Mouse (Mus musculus) adipocyte (in vitro differentiated cells): ENCODE data around the gene Gm2381.
"Not testable (repeated sequence)": the region's sequence is repeated elsewhere in the genome, so short reads cannot be mapped to it uniquely, and the experiment has no call there.

Experiments used
- DNase-seq: peaks from one replicate; pipeline ENCODE4 v3.0.0-alpha.2; 2016; ENCODE audit warnings: low spot score

Gm2381 gene

DNA sequence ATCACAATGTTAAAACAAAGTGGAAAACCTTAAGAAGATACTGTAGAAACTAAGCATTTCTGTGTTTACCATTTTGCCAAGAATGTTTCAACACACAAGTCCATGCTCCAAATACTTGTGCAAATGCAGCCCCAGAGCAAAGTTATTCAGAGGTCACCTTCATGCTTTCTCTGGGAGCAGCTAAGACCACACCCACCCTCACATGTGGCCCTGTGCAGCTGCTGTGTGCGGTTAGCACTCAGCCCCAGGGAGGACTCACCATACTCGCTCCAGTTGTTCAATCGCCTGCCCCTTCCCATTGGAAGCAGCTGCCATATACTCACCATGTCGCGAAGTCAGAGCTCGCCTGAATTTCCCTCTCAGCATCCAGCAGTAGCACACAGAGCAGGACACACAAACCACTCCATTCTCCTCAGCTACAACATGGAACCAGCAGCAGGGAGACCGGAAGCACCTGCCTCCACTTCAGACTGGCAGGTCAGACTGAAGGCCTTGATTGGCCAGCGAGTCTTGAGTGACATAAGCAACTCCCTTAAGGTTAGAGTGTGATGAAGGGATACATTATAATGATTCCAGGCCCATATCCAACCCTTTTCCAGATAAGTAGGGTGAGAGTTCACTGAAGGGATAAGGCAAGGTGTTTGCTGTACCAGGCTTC, at the start of gene Gm2381:
Gm2381 (minus strand) TSS at position 434 of the 658 bp plus-strand sequence.
- DNase-seq = not testable (repeated sequence)

DNA sequence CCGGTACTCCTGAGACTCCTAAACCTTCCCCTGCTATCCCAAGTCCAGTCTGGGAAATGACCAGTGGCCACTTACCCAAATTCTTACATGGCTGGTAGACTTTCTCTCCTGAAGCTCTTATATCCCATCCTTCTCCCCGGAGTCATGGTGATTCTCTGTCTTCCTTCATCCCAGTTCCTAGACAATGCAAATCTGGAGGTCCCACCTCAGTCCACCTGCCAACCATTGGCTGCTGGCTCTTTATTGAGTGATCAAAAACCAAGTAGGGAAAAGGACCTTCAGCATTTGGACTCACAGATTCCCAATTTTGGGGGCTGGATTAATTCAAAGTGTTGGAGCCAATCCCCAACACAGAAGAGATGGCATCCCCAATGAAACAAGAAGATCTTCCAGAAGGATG, 31.0 kb upstream of the Gm2381 start:
- not testable (repeated sequence) for DNase-seq

DNA sequence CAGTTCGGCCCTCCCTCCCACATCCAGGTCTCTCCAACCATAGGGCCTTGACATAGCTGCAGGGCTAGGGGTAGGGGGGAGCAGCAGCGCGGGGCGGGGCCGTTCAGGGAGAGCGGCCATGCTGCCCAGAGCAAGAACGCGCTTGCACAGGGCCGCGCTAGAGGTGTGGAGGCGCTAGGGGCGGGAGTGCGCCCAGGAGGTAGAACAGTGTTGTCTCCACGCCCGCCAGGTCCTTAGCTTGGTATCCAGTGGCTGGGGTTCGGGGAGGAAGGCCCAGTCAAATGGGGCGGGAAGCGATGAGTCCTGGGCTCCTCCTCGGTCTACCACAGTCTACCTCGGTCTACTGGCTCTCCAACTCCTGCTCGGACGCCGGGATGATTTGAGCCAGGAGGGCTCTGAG, 11.1 kb upstream of the Gm2381 start:
- no peak for DNase-seq

DNA sequence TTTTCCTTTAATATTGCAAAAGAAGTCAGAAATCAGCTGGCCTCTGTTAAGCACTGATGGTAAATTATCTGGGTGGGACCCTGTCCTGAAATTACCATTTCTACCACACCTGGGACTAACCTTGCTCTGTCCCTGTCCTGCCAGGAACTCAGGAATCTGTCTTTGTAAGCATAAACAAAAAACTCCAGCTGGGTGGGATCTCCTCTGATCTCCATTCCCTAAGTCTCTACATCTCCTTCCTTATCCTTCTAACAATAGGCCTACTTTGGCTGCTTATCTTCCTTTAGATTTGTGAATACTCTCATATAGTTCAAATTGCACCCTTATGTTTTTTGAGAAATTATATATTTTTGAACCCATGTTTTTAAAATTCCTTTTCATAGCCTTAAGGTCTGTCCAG, 28.7 kb downstream of the Gm2381 start:
- not testable (repeated sequence) for DNase-seq

DNA sequence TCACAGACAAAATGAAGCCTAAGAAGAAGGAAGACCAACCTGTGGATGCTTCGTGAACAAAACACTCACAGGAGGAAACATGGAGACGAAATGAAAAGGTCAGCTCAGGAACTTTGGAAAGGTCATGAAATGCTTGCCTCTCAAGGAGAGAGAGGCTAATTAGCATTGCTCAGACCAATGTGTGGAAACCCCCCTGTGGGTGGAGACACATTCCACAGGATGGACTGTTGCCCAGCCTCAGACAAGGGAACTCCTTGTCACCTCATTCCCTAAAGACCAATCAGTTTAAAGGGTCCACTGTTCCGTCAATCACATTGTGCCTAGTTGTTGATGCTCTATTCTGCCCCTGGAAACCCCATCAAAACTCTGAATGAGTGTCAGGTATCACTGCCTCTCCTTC, 34.8 kb downstream of the Gm2381 start:
- DNase-seq = no peak

DNA sequence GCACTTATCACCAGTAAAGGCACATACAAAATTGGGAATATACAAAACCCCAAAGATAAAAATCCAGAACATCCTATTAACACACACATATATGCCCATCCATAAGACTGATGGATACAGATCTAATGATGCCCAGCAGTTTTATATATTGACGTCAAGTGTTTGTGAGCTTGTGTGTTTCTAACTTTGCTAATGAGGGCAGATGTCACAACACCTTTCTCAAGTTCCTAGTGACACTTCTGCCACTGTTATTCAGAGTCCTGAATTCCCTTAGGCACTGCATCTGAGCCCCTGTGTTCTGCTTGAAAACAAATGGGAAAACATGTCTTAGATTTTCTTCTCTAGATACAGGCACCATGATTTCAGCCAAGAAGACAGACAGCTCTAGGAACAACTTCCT, 73.6 kb downstream of the Gm2381 start, which contains the start of gene Vmn2r62:
Vmn2r62 (minus strand) TSS at position 101 of the 400 bp plus-strand sequence.
- DNase-seq = not testable (repeated sequence)
